Mouse (Mus musculus): ENCODE data around the gene Ubl3. TPM values are rescaled to one million over a fixed set of nuclear protein-coding genes. Genes with fewer than 3 reads are reported as not detected.

Ubl3 gene
- 175 TPM for polyA plus RNA-seq (2017; shearing (Covaris generic))

GRCm38 (mm10) chr5:148552187-148553071, at the start of gene Ubl3:
TSS of gene Ubl3 (minus strand) at chr5:148552789.

Other genes with a start within 250 kb of the Ubl3 start
- gene Slc7a1, start 152.9 kb downstream of the Ubl3 start, polyA plus RNA-seq (2017; shearing (Covaris generic)): 25.3 TPM